Mouse (Mus musculus) embryonic facial prominence, embryonic 14.5 days (tissue): Measurements from ENCODE around the gene Myo1d. TPM values are rescaled to one million over a fixed set of nuclear protein-coding genes. Genes with fewer than 3 reads are reported as not detected.

Experiments used
- ATAC-seq: fragments of 200-750 bp; cut with Nextera tagmentation; 2 replicates; pipeline ENCODE4 v1.8.0; 2017; ENCODE audit warnings: low read depth, moderate number of reproducible peaks, moderate TSS enrichment
- DNase-seq: peaks from one replicate; pipeline ENCODE4 v3.0.0-alpha.2; 2015; ENCODE audit warnings: low spot score
- H3K27ac ChIP-seq: fragments of 300-500 bp; sonication (generic); replicated peaks from 2 replicates; pipeline ENCODE4 v1.5.1; 2014; ENCODE audit warnings: low read depth, mild to moderate bottlenecking, low read length, moderate library complexity
- H3K27me3 ChIP-seq: fragments of 300-500 bp; sonication (generic); replicated peaks from 2 replicates; pipeline ENCODE4 v1.6.1; 2014; ENCODE audit warnings: low read length; ENCODE audit not compliant: control insufficient read depth, insufficient read depth
- H3K36me3 ChIP-seq: fragments of 300-500 bp; sonication (generic); 2 replicates; pipeline ENCODE4 v1.6.1; 2014; ENCODE audit warnings: low read length, mixed read lengths; ENCODE audit not compliant: control insufficient read depth, insufficient read depth
- H3K4me1 ChIP-seq: fragments of 300-500 bp; sonication (generic); 2 replicates; pipeline ENCODE4 v1.6.1; 2014; ENCODE audit warnings: antibody characterized with exemption, low read length; ENCODE audit not compliant: control insufficient read depth, insufficient read depth
- H3K4me2 ChIP-seq: fragments of 300-500 bp; sonication (generic); 2 replicates; pipeline ENCODE4 v1.6.1; 2014; ENCODE audit warnings: low read depth, mild to moderate bottlenecking, low read length, moderate library complexity, mixed read lengths
- H3K4me3 ChIP-seq: fragments of 300-500 bp; sonication (generic); 2 replicates; pipeline ENCODE4 v1.5.1; 2014; ENCODE audit warnings: low read depth, mild to moderate bottlenecking, low read length
- H3K9ac ChIP-seq: fragments of 300-500 bp; sonication (generic); 2 replicates; pipeline ENCODE4 v1.6.1; 2014; ENCODE audit warnings: low read depth, mild to moderate bottlenecking, low read length, moderate library complexity, mixed read lengths
- H3K9me3 ChIP-seq: fragments of 300-500 bp; sonication (generic); 2 replicates; pipeline ENCODE4 v1.6.1; 2016; ENCODE audit warnings: low read length; ENCODE audit not compliant: control insufficient read depth
- WGBS: fragments of 180-500 bp; shearing (Covaris S2); extraction: QIAGEN DNeasy Blood & Tissue Kit; methylation state at CpG from one replicate; pipeline ENCODE4 v1.1.7; 2014; 5-methylcytosine and 5-hydroxymethylcytosine counted together
- polyA plus RNA-seq: library from polyadenylated mRNA; unstranded; fragments of >200 nt; fragmentation: Nextera tagmentation; extraction: Ambion mirVana; gene quantifications from 2 replicates; pipeline ENCODE4 v1.2.1, GENCODE M21; 2014

The Myo1d gene
- polyA plus RNA-seq, 1 experiment from 2014 or later = 10.7 TPM

DNA sequence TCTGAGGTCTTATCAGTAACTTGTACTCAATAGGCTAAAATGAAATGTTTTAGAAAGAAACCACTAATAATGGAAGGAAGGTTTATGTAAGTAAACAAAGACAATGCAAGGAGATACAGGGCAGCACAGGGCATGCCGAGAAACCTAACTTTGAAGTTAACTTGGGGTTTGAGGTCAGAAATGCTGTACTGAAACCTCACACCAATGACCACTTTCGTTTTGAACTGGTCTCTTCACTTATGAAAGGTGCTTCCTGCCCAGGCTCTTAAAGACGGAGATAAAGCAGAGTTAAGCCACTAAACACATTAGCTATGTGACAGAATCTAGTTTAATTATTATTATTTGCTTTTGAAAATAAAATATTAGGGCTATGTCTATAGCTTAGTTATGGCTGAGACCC, 204.0 kb downstream of the Myo1d start:
- Histone ChIP-seq H3K36me3 (no peaks in the 10 kb centered on the region), H3K27me3 (no peaks in the 10 kb centered on the region), H3K4me1 (no peaks in the 10 kb centered on the region), H3K9ac (no peak overlapping the region), H3K4me3 (no peak overlapping the region), H3K27ac (no peak overlapping the region), H3K9me3 (no peaks in the 10 kb centered on the region), H3K4me2 (no peak overlapping the region)
- no peak for ATAC-seq
- DNase-seq = no peak
- 62% methylated on average over 3 of the region's 3 CpGs for WGBS

DNA sequence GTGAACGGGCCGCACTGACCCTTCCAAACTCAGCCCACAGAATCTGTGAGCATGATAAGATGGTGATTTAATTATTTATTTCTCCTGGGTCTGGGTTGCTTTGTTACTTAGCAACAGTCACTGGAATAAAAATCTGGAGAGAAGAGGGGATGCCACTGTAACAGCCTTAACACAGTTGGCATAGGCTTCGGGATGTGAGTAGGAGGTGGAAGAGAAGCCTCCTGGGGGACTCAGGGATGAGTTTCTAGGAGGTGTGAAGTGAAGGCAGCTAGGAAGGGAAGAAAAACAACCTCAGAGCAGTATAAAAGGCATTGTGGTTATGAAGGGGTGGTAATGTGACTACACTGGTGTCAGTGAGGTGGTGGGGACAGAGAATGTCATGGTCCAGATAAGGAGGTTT, 213.5 kb downstream of the Myo1d start:
- no peaks in the 10 kb centered on the region for H3K36me3 ChIP-seq
- ATAC-seq = no peak
- no peaks in the 10 kb centered on the region for H3K9me3 ChIP-seq
- no peak overlapping the region for H3K27ac ChIP-seq
- peaks cover 11% of the 10 kb centered on the region; the same call in 1 of the 2 replicates for H3K4me1 ChIP-seq
- H3K4me3 ChIP-seq = no peak overlapping the region
- DNase-seq = no peak
- no peak overlapping the region for H3K4me2 ChIP-seq
- H3K27me3 ChIP-seq = no peaks in the 10 kb centered on the region
- 85% methylated on average over 3 of the region's 3 CpGs for WGBS
- H3K9ac ChIP-seq = no peak overlapping the region

DNA sequence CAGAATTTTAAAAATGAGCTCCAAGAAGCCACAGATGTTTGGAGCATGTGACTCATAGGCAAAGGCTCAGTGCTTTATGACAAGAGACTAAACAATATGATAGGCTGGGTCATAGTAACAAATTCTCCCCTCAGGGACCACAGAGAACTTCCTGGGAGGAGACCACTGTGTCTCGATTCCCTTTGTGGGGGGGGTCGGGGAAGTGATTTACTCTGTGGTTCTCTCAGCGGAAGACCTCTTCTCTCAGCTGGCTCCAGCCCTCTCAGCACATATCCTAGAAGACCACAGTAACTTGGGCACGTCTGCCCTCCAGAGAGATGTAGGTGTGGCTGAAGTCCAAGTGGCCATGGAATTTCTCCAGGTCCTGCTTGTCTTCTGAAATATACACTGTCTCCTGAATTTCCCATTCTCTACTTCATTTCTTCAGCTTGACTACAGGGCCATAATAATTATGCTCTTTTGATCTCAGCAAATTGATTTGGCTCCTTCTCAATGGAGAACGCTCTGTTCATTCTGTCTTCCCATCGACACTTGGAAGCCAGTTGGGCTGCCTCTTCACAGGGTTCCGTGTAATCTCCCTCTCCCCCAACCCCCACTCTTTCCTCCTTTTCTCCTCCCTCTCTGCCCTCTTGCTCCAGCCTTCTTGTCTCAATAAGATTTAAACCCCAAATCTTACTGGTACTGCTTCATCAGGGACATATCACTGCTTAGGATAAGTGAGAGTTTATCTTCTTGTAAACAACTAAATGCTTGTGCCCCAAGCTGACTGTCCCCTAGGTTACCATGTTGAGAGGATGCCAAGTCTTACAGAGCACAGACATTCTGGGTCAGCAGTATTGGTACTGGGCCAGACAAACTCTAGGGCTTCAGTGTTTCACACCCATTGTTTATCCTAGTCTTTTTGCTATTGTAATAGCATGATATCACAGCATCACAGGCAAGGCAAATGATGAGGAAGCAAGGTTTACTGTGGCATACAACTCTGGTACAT, 214.6 kb downstream of the Myo1d start:
- WGBS = 69% methylated on average over 7 of the region's 7 CpGs

DNA sequence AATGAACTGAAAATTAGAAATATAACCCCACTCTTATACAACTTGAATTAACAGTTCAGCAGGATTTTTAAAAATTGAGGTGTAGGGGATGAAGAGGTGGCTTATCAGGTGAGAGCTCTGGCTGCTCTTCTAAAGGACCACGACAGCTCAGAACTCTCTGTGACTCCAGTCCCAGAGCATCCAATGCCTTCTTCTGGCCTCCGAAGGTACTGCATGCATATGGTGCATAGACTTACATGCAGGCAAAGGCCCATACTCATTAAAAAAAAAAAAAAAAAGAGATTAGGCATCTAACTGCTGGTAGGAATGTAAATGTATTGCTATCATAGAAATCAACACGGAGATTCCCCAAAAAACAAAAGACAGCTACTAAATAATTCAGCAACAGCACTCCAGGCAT, 217.3 kb downstream of the Myo1d start:
- no peaks in the 10 kb centered on the region for H3K36me3 ChIP-seq
- no peak for DNase-seq
- no peaks in the 10 kb centered on the region for H3K9me3 ChIP-seq
- no peak overlapping the region for H3K4me3 ChIP-seq
- H3K4me1 ChIP-seq = peaks cover 11% of the 10 kb centered on the region; the same call in 1 of the 2 replicates
- no peak for ATAC-seq
- H3K4me2 ChIP-seq = no peak overlapping the region
- no peak overlapping the region for H3K9ac ChIP-seq
- H3K27ac ChIP-seq = no peak overlapping the region
- WGBS = 41% methylated on average over 3 of the region's 3 CpGs
- H3K27me3 ChIP-seq = no peaks in the 10 kb centered on the region

More for the DNA sequence above, 214.6 kb downstream of the Myo1d start:
- Histone ChIP-seq H3K27ac (no peak overlapping the region), H3K9me3 (no peaks in the 10 kb centered on the region), H3K4me2 (no peak overlapping the region), H3K4me3 (no peak overlapping the region), H3K36me3 (no peaks in the 10 kb centered on the region), H3K9ac (no peak overlapping the region), H3K4me1 (peaks cover 11% of the 10 kb centered on the region; the same call in 1 of the 2 replicates), H3K27me3 (no peaks in the 10 kb centered on the region)
- no peak for DNase-seq
- no peak for ATAC-seq

DNA sequence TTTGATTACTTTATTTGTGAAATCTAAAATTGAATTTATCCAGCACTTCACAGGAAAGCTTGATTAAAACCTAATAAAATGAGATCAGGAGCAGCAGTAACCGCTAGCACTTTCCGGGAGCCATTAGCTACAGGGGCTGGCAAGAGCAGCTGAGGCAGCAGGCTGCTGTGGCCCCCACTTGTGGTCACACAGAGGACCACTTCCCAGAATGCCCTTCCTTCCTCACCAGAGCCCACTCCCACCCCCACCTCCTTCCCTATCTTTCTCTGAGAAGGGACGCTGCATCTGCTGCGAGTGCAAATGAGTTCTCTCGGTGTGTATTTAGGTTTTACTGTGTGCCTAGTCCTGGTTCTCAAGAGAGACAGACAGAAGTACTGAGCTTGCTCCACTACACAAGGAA, 219.1 kb downstream of the Myo1d start:
- DNase-seq (no peak), ATAC-seq (no peak)
- Histone ChIP-seq H3K27ac (no peak overlapping the region), H3K4me3 (no peak overlapping the region), H3K4me2 (no peak overlapping the region), H3K9ac (no peak overlapping the region), H3K4me1 (peaks cover 9% of the 10 kb centered on the region; the same call in 1 of the 2 replicates), H3K9me3 (no peaks in the 10 kb centered on the region), H3K36me3 (no peaks in the 10 kb centered on the region), H3K27me3 (no peaks in the 10 kb centered on the region)
- 67% methylated on average over 5 of the region's 5 CpGs for WGBS

DNA sequence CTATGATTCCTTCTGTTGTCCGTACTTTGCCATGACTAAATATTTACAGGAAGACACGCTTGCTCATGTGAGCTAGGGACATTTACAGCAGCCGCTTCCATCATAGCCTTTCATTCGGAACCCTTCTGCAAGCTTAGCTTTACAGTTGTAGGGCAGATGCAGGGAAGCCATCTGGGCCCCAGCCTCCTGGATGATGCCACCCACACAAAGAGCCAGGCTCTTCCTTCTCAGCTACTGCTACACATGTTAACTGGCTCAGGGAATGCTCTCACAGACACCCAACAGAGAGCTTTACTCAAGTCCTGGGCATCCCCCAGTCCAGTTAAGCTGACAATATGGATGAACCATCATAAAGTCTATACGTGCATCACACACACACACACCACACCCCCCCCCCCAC, 224.4 kb downstream of the Myo1d start:
- H3K27ac ChIP-seq = no peak overlapping the region
- ATAC-seq (no peak), DNase-seq (no peak)
- H3K36me3 ChIP-seq = no peaks in the 10 kb centered on the region
- WGBS = 73% methylated on average over 5 of the region's 5 CpGs
- H3K9ac ChIP-seq = no peak overlapping the region
- H3K27me3 ChIP-seq = no peaks in the 10 kb centered on the region
- no peak overlapping the region for H3K4me2 ChIP-seq
- no peak overlapping the region for H3K4me3 ChIP-seq
- H3K4me1 ChIP-seq = peaks cover 1% of the 10 kb centered on the region; the same call in 1 of the 2 replicates
- no peaks in the 10 kb centered on the region for H3K9me3 ChIP-seq

DNA sequence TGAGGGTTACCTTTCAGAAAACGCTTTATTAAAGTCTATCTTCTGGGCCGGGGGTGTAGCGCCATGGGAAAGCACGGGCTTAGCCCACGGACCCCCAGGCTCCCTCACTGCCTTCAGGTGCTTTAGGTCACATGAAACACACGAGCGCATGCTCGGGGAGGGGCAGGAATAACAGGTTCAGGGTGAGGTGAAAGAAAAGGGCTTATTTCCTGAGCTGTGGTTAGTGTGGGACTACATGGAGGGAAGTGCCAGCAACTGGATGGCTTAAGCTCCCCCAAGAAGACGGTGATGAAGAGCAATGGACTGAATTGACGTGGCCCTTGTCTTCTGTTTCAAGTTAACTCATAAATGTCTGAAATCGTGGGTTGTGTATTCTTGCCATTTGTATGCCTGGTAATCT, 226.8 kb downstream of the Myo1d start:
- H3K9me3 ChIP-seq = no peaks in the 10 kb centered on the region
- whole genome bisulfite sequencing = 67% methylated on average over 11 of the region's 11 CpGs
- H3K4me3 ChIP-seq = no peak overlapping the region
- peaks cover 13% of the 10 kb centered on the region; the same call in 1 of the 2 replicates for H3K4me1 ChIP-seq
- H3K9ac ChIP-seq = no peak overlapping the region
- no peak overlapping the region for H3K4me2 ChIP-seq
- no peak overlapping the region for H3K27ac ChIP-seq
- ATAC-seq (no peak), DNase-seq (no peak)
- H3K27me3 ChIP-seq = no peaks in the 10 kb centered on the region
- no peaks in the 10 kb centered on the region for H3K36me3 ChIP-seq

DNA sequence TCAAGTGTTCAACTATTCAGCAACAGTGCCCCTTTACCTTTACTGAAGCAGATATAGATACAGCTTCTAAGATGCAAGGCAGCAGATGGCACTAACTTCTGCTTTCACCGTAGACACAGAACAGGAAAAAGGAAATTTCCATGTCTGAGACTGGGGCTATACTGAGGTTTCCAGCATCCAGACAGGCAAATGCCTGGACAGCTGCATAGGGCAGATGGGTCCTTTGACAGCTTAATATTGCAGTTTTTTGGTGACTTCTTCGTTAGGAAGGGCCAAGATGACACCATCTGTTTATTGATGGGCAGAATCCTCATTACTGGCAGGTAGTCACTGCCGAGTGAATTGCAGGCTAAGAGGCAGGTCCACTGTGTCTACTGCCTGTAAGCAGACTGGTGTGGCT, 228.2 kb downstream of the Myo1d start:
- Histone ChIP-seq H3K27me3 (no peaks in the 10 kb centered on the region), H3K27ac (no peak overlapping the region), H3K4me3 (no peak overlapping the region), H3K4me2 (no peak overlapping the region), H3K9ac (no peak overlapping the region), H3K9me3 (no peaks in the 10 kb centered on the region), H3K4me1 (peaks cover 13% of the 10 kb centered on the region; the same call in 1 of the 2 replicates), H3K36me3 (no peaks in the 10 kb centered on the region)
- DNase-seq (no peak), ATAC-seq (no peak)
- 48% methylated on average over 3 of the region's 3 CpGs for WGBS
